Mouse (Mus musculus): ENCODE results near the gene Alpi. TPM values are rescaled to one million over a fixed set of nuclear protein-coding genes. Genes with fewer than 3 reads are reported as not detected.

Alpi gene
- total RNA-seq, 2 experiments from 2014 or later: not detected

GRCm38 (mm10) chr1:87060913-87061312 lies 40.5 kb downstream of the Alpi start:
- intact Hi-C loops (cut with DNase I): no loop called here

GRCm38 (mm10) chr1:87059042-87059665 lies 42.3 kb downstream of the Alpi start:
- no peak for DNase-seq
- intact Hi-C loops (cut with DNase I): no loop called here

More at GRCm38 (mm10) chr1:87060913-87061312, 40.5 kb downstream of the Alpi start:
- DNase-seq: no peak

- DNase-seq: no peak
- intact Hi-C loops (cut with DNase I): no loop called here
These were observed 44.3 kb downstream of the Alpi start for GRCm38 (mm10) chr1:87057075-87057474.

GRCm38 (mm10) chr1:87051369-87051768 lies 50.0 kb downstream of the Alpi start:
- no peak for DNase-seq
- intact Hi-C loops (cut with DNase I): no loop called here

- DNase-seq: no peak
- intact Hi-C loops (cut with DNase I): no loop called here
These were observed 50.7 kb downstream of the Alpi start for GRCm38 (mm10) chr1:87050700-87051099.

- intact Hi-C loops (cut with DNase I): no loop called here
- no peak for DNase-seq
These were observed 51.3 kb downstream of the Alpi start for GRCm38 (mm10) chr1:87050072-87050471.

Other genes with a start within 250 kb of the Alpi start
- gene Alppl2, start 11.7 kb downstream of the Alpi start, total RNA-seq (2021): not detected
- not detected for gene Akp3, start 23.4 kb upstream of the Alpi start, total RNA-seq (2021)
- gene Ecel1, start 54.9 kb upstream of the Alpi start, total RNA-seq (2021): not detected
- not detected for gene Prss56, start 81.7 kb upstream of the Alpi start, total RNA-seq (2021)
- gene Chrnd, start 89.0 kb upstream of the Alpi start, total RNA-seq (2021): not detected
- not detected for gene Chrng, start 103.1 kb upstream of the Alpi start, total RNA-seq (2021)
- 10 to 100 TPM; 53.8 to 57.2 TPM for gene Eif4e2, start 112.3 kb upstream of the Alpi start, total RNA-seq (2021)
- 1 to 10 TPM; 4.2 to 4.6 TPM for gene Efhd1, start 162.8 kb upstream of the Alpi start, total RNA-seq (2021)
- 10 to 100 TPM; 48.0 to 49.4 TPM for gene Gigyf2, start 225.4 kb upstream of the Alpi start, total RNA-seq (2021)

Data from heart, postnatal 14 days (tissue).